Mouse (Mus musculus) CH12.LX (cell line): Measurements from ENCODE around the gene Rab44. TPM values are rescaled to one million over a fixed set of nuclear protein-coding genes. Genes with fewer than 3 reads are reported as not detected.

Experiments used
- DNase-seq: peaks from one replicate; pipeline ENCODE4 v3.0.0-alpha.2; 2013; ENCODE audit errors: extremely low read depth
- H3K27ac ChIP-seq: 2 replicates; pipeline ENCODE4 v1.5.1; 2012; ENCODE audit warnings: low read depth, mild to moderate bottlenecking, control low read depth, moderate library complexity; ENCODE audit not compliant: insufficient read depth
- H3K27me3 ChIP-seq: replicated peaks from 2 replicates; pipeline ENCODE3; 2012; ENCODE audit warnings: inconsistent platforms
- H3K36me3 ChIP-seq, 2 experiments: replicated peaks in 1 of 2; 2 replicates each; pipeline versions ENCODE3 to v1.6.1; 2012; ENCODE audit warnings: inconsistent platforms in 1 of 2, low read length in 1 of 2, mild to moderate bottlenecking in 1 of 2, mixed read lengths in 1 of 2, moderate library complexity in 1 of 2; ENCODE audit not compliant: control insufficient read depth in 1 of 2, insufficient read depth in 1 of 2
- H3K4me1 ChIP-seq, 2 experiments: 2 replicates each; pipeline ENCODE4 v1.6.1; 2012; ENCODE audit warnings: inconsistent platforms in 1 of 2, moderate library complexity in 1 of 2; ENCODE audit not compliant: insufficient read depth in 2 of 2, control insufficient read depth in 1 of 2
- H3K4me2 ChIP-seq: 2 replicates; pipeline ENCODE4 v1.6.1; 2012; ENCODE audit warnings: low read depth, mild to moderate bottlenecking, control low read depth; ENCODE audit not compliant: poor library complexity, insufficient read depth, severe bottlenecking
- H3K4me3 ChIP-seq, 3 experiments: fragments of 150-350 bp in 1 of 3; sonication (generic) in 1 of 3; replicated peaks in 1 of 3; 2 replicates each; pipeline versions ENCODE3 to v1.5.1; 2011 to 2012; ENCODE audit warnings: low read depth in 2 of 3, low read length in 2 of 3, mild to moderate bottlenecking in 2 of 3, moderate library complexity in 2 of 3, control low read depth in 1 of 3, improper control_type of control experiment in 1 of 3, inconsistent platforms in 1 of 3, mixed read lengths in 1 of 3; ENCODE audit not compliant: poor library complexity in 1 of 3
- H3K79me2 ChIP-seq: replicated peaks from 2 replicates; pipeline ENCODE4 v1.6.1; 2012; ENCODE audit warnings: mild to moderate bottlenecking, moderate library complexity; ENCODE audit not compliant: control insufficient read depth, poor library complexity, insufficient read depth, severe bottlenecking; ENCODE audit errors: extremely low read depth
- H3K9ac ChIP-seq: 2 replicates; pipeline ENCODE4 v1.6.1; 2012; ENCODE audit warnings: low read depth, mild to moderate bottlenecking, control low read depth, moderate library complexity; ENCODE audit not compliant: insufficient read depth
- H3K9me3 ChIP-seq: replicated peaks from 2 replicates; pipeline ENCODE3; 2012; ENCODE audit warnings: low read length, inconsistent platforms, mixed read lengths
- BHLHE40 ChIP-seq: IDR thresholded peaks from 2 replicates; pipeline ENCODE4 v1.6.1; 2011; ENCODE audit warnings: mild to moderate bottlenecking, low read depth, low read length, improper control_type of control experiment
- CHD1 ChIP-seq: IDR thresholded peaks from 2 replicates; pipeline ENCODE4 v1.6.1; 2012; ENCODE audit warnings: low read depth, low read length, improper control_type of control experiment, inconsistent platforms
- CHD2 ChIP-seq: IDR thresholded peaks from 2 replicates; pipeline ENCODE4 v1.6.1; 2011; ENCODE audit warnings: low read length, improper control_type of control experiment
- CTCF ChIP-seq, 2 experiments: IDR thresholded peaks in 1 of 2; conservative IDR thresholded peaks in 1 of 2; 2 replicates each; pipeline ENCODE4 v1.5.1; 2011 to 2012; ENCODE audit warnings: low read depth in 2 of 2, low read length in 2 of 2, improper control_type of control experiment in 1 of 2, inconsistent platforms in 1 of 2, mild to moderate bottlenecking in 1 of 2, moderate library complexity in 1 of 2
- E2F4 ChIP-seq: IDR thresholded peaks from 2 replicates; pipeline ENCODE4 v1.6.1; 2011; ENCODE audit warnings: low read depth, low read length, improper control_type of control experiment; ENCODE audit not compliant: insufficient replicate concordance
- ELF1 ChIP-seq: IDR thresholded peaks from 2 replicates; pipeline ENCODE4 v1.6.1; 2014; ENCODE audit warnings: low read depth, mild to moderate bottlenecking, inconsistent platforms, low read length, improper control_type of control experiment
- EP300 ChIP-seq: IDR thresholded peaks from 2 replicates; pipeline ENCODE4 v1.6.1; 2011; ENCODE audit warnings: low read length, improper control_type of control experiment
- ETS1 ChIP-seq: conservative IDR thresholded peaks from 2 replicates; pipeline ENCODE4 v1.6.1; 2012; ENCODE audit warnings: low read depth, mild to moderate bottlenecking, inconsistent platforms, low read length, improper control_type of control experiment, moderate library complexity
- GABPA ChIP-seq: IDR thresholded peaks from 2 replicates; pipeline ENCODE4 v1.6.1; 2012; ENCODE audit warnings: low read depth, low read length, improper control_type of control experiment, inconsistent platforms; ENCODE audit not compliant: insufficient replicate concordance
- IRF4 ChIP-seq: IDR thresholded peaks from 2 replicates; pipeline ENCODE4 v1.6.1; 2014; ENCODE audit warnings: low read depth, mild to moderate bottlenecking, inconsistent platforms, low read length, improper control_type of control experiment
- JUN ChIP-seq: IDR thresholded peaks from 2 replicates; pipeline ENCODE4 v1.6.1; 2011; ENCODE audit warnings: low read depth, mild to moderate bottlenecking, low read length, improper control_type of control experiment, moderate library complexity; ENCODE audit not compliant: insufficient read depth
- JUND ChIP-seq: conservative IDR thresholded peaks from 2 replicates; pipeline ENCODE4 v1.6.1; 2011; ENCODE audit warnings: low read depth, low read length, improper control_type of control experiment
- MAX ChIP-seq: IDR thresholded peaks from 2 replicates; pipeline ENCODE4 v1.6.1; 2011; ENCODE audit warnings: low read length, improper control_type of control experiment
- MAZ ChIP-seq: IDR thresholded peaks from 2 replicates; pipeline ENCODE4 v1.6.1; 2012; ENCODE audit warnings: low read depth, mild to moderate bottlenecking, inconsistent platforms, low read length, improper control_type of control experiment, moderate library complexity
- MEF2A ChIP-seq: IDR thresholded peaks from 2 replicates; pipeline ENCODE4 v1.6.1; 2014; ENCODE audit warnings: low read depth, mild to moderate bottlenecking, inconsistent platforms, low read length, improper control_type of control experiment, borderline replicate concordance
- MXI1 ChIP-seq: IDR thresholded peaks from 2 replicates; pipeline ENCODE4 v1.6.1; 2011; ENCODE audit warnings: mild to moderate bottlenecking, low read depth, low read length, improper control_type of control experiment
- MYC ChIP-seq: IDR thresholded peaks from 2 replicates; pipeline ENCODE4 v1.6.1; 2011; ENCODE audit warnings: low read depth, mild to moderate bottlenecking, improper control_type of control experiment, low read length
- NELFE ChIP-seq: IDR thresholded peaks from 2 replicates; pipeline ENCODE4 v1.6.1; 2011; ENCODE audit warnings: low read depth, low read length, improper control_type of control experiment
- NRF1 ChIP-seq: IDR thresholded peaks from 2 replicates; pipeline ENCODE4 v1.6.1; 2014; ENCODE audit warnings: low read depth, mild to moderate bottlenecking, inconsistent platforms, low read length, improper control_type of control experiment, moderate library complexity
- PAX5 ChIP-seq: IDR thresholded peaks from 2 replicates; pipeline ENCODE4 v1.6.1; 2012; ENCODE audit warnings: low read length, inconsistent platforms, mixed read lengths
- POLR2AphosphoS2 ChIP-seq: IDR thresholded peaks from 2 replicates; pipeline ENCODE4 v1.6.1; 2011; ENCODE audit warnings: low read depth, low read length, improper control_type of control experiment
- RCOR1 ChIP-seq: conservative IDR thresholded peaks from 2 replicates; pipeline ENCODE4 v1.6.1; 2012; ENCODE audit warnings: low read depth, mild to moderate bottlenecking, inconsistent platforms, low read length, improper control_type of control experiment
- SMC3 ChIP-seq: IDR thresholded peaks from 2 replicates; pipeline ENCODE4 v1.6.1; 2011; ENCODE audit warnings: low read depth, low read length, improper control_type of control experiment
- TBP ChIP-seq: conservative IDR thresholded peaks from 2 replicates; pipeline ENCODE4 v1.6.1; 2011; ENCODE audit warnings: low read depth, low read length, improper control_type of control experiment
- TCF12 ChIP-seq: IDR thresholded peaks from 2 replicates; pipeline ENCODE4 v1.6.1; 2014; ENCODE audit warnings: low read depth, mild to moderate bottlenecking, inconsistent platforms, low read length, improper control_type of control experiment
- USF2 ChIP-seq: conservative IDR thresholded peaks from 2 replicates; pipeline ENCODE4 v1.6.1; 2011; ENCODE audit warnings: low read depth, low read length, improper control_type of control experiment
- ZC3H11A ChIP-seq: IDR thresholded peaks from 2 replicates; pipeline ENCODE4 v1.6.1; 2012; ENCODE audit warnings: low read depth, mild to moderate bottlenecking, inconsistent platforms, low read length, improper control_type of control experiment
- ZMIZ1 ChIP-seq: IDR thresholded peaks from 2 replicates; pipeline ENCODE4 v1.6.1; 2012; ENCODE audit warnings: low read depth, mild to moderate bottlenecking, inconsistent platforms, low read length, improper control_type of control experiment
- ZNF384 ChIP-seq: IDR thresholded peaks from 2 replicates; pipeline ENCODE4 v1.6.1; 2012; ENCODE audit warnings: low read depth, low read length, improper control_type of control experiment, inconsistent platforms
- dilution Hi-C: fragments of 300-500 bp; cut with MboI; formaldehyde crosslinking; loops from 2 replicates; pipeline ENCODE4 v1.14.3; 2020; ENCODE audit warnings: low sequenced_read_pairs; ENCODE audit not compliant: extremely low pct_unique_long_range_greater_than_20kb, extremely low pct_ligation_motif_present
- in situ Hi-C: fragments of 300-500 bp; cut with MboI; formaldehyde crosslinking; loops from 3 replicates; pipeline ENCODE4 v1.14.3; 2019; ENCODE audit warnings: low sequenced_read_pairs, low pct_ligation_motif_present, low pct_unique_long_range_greater_than_20kb, mixed read lengths
- polyA plus RNA-seq: library from polyadenylated mRNA; unstranded; fragments of >175 nt; gene quantifications from 2 replicates; pipeline ENCODE4 v1.2.1, GENCODE M21; 2012; ENCODE audit warnings: low read depth; ENCODE audit not compliant: insufficient read length
- total RNA-seq, 2 experiments: library from RNA; depleted of rRNA; stranded (reverse); fragments of 300-350 nt in 1 of 2; fragments of >200 nt in 1 of 2; gene quantifications; 2 replicates each; pipeline ENCODE4 v1.2.3; 2012 to 2014

Gene Rab44
- total and polyA plus RNA-seq, 3 experiments = 0.30 to 0.34 TPM; not detected in 1

GRCm38 (mm10) chr17:29143266-29143665 is 29.3 kb downstream of the Rab44 start:
- Histone ChIP-seq H3K27ac (no peak overlapping the region), H3K9ac (no peak overlapping the region), H3K27me3 (peaks cover 8% of the 10 kb centered on the region), H3K4me3 (no peak overlapping the region), H3K9me3 (no peaks in the 10 kb centered on the region), H3K4me2 (peak overlapping the region; percentile 30), H3K36me3 (no peaks in the 10 kb centered on the region), H3K4me1 (peaks cover 26 to 33% of the 10 kb centered on the region in 2 experiments), H3K79me2 (no peaks in the 10 kb centered on the region)
- peak; percentile 44 for DNase-seq
- in situ Hi-C loops = no loop called here
- TF ChIP-seq MXI1 (no peak), E2F4 (no peak), MAZ (0 out of 2 replicates have a peak, but pooled peaks have one; percentile 19), ETS1 (peak; percentile 57), JUND (no peak), BHLHE40 (peak; percentile 46), NELFE (no peak), JUN (no peak), CHD1 (no peak), MEF2A (peak; percentile 68; the same call in 1 of the 2 replicates), TCF12 (0 out of 2 replicates have a peak, but pooled peaks have one; percentile 45), CTCF (conservative IDR thresholded peaks at IDR 0.05 in 1 of 2, IDR thresholded peaks at IDR 0.05 in 1 of 2; ENCODE audit: low read depth in 2 of 2, low read length in 2 of 2) (no peak), SMC3 (peak; percentile 1; the same call in 1 of the 2 replicates)
- dilution Hi-C loops = no loop called here

GRCm38 (mm10) chr17:29145101-29145500 is 31.2 kb downstream of the Rab44 start:
- TF ChIP-seq JUN (peak; percentile 64; the same call in 1 of the 2 replicates), POLR2AphosphoS2 (no peak), USF2 (no peak), RCOR1 (no peak), ZC3H11A (no peak), TCF12 (peak; percentile 48; the same call in 1 of the 2 replicates), MYC (0 out of 2 replicates have a peak, but pooled peaks have one; percentile 50), IRF4 (peak; percentile 18; the same call in 1 of the 2 replicates), BHLHE40 (peak; percentile 89), NELFE (no peak), JUND (peak; percentile 60), EP300 (no peak), GABPA (no peak), MAZ (no peak), NRF1 (no peak), ELF1 (no peak), ZMIZ1 (no peak), TBP (no peak), CHD2 (no peak), PAX5 (no peak), MAX (peak; percentile 89), ZNF384 (no peak)
- Histone ChIP-seq H3K9ac (no peak overlapping the region), H3K36me3 (no peaks in the 10 kb centered on the region), H3K9me3 (no peaks in the 10 kb centered on the region), H3K79me2 (no peaks in the 10 kb centered on the region), H3K4me2 (no peak overlapping the region), H3K27ac (no peak overlapping the region), H3K4me3 (peak overlapping the region in 1 of 3 experiments; percentile 7), H3K4me1 (peaks cover 26 to 33% of the 10 kb centered on the region in 2 experiments), H3K27me3 (peaks cover 11% of the 10 kb centered on the region)
- in situ Hi-C loops (no loop called here), dilution Hi-C loops (no loop called here)
- peak; percentile 48 for DNase-seq
